Mouse (Mus musculus) cerebellum, adult (tissue): ENCODE measurements at regions not wholly inside any gene's neighbourhood (a gene's known extent, or its start where the extent isn't known, plus 50 kb on each side); places are given as distances from the start of the nearest gene placed in this dataset.

Experiments used
- ATAC-seq: cut with Nextera tagmentation; 2 replicates; pipeline ENCODE4 v1.9.2; 2017; ENCODE audit warnings: mild to moderate bottlenecking, moderate library complexity, mixed read lengths; ENCODE audit not compliant: insufficient number of reproducible peaks, low FRiP score, low TSS enrichment

GRCm38 (mm10) chr16:76530886-76531285, 157.3 kb upstream of the Nrip1 start:
- ATAC-seq = no peak

- ATAC-seq = no peak
Measured at GRCm38 (mm10) chr16:76529613-76530012, 156.0 kb upstream of the Nrip1 start.

- no peak for ATAC-seq
Measured at GRCm38 (mm10) chr16:76527106-76527949, 153.7 kb upstream of the Nrip1 start.

GRCm38 (mm10) chr16:76525563-76525962, 151.9 kb upstream of the Nrip1 start:
- ATAC-seq = no peak

GRCm38 (mm10) chr16:76524921-76525320, 151.3 kb upstream of the Nrip1 start:
- ATAC-seq = no peak

GRCm38 (mm10) chr16:76521142-76521541, 147.5 kb upstream of the Nrip1 start:
- no peak for ATAC-seq

GRCm38 (mm10) chr16:76520643-76520993, 147.0 kb upstream of the Nrip1 start:
- ATAC-seq = no peak

GRCm38 (mm10) chr16:76519911-76520642, 146.4 kb upstream of the Nrip1 start:
- no peak for ATAC-seq

GRCm38 (mm10) chr16:76510861-76511260, 137.2 kb upstream of the Nrip1 start:
- no peak for ATAC-seq

- ATAC-seq = no peak
Measured at GRCm38 (mm10) chr16:76509109-76509650, 135.6 kb upstream of the Nrip1 start.

- ATAC-seq = no peak
Measured at GRCm38 (mm10) chr16:76507191-76507746, 133.6 kb upstream of the Nrip1 start.

- no peak for ATAC-seq
Measured at GRCm38 (mm10) chr16:76506240-76506639, 132.6 kb upstream of the Nrip1 start.

GRCm38 (mm10) chr16:76499686-76500400, 126.2 kb upstream of the Nrip1 start:
- no peak; the same call in 1 of the 2 replicates for ATAC-seq

- no peak for ATAC-seq
Measured at GRCm38 (mm10) chr16:76498233-76498632, 124.6 kb upstream of the Nrip1 start.

- no peak for ATAC-seq
Measured at GRCm38 (mm10) chr16:76497041-76497808, 123.6 kb upstream of the Nrip1 start.

GRCm38 (mm10) chr16:76483419-76483818, 109.8 kb upstream of the Nrip1 start:
- ATAC-seq = no peak

GRCm38 (mm10) chr16:76481966-76482365, 108.3 kb upstream of the Nrip1 start:
- no peak for ATAC-seq

GRCm38 (mm10) chr16:76477474-76477873, 103.8 kb upstream of the Nrip1 start:
- no peak for ATAC-seq

- no peak for ATAC-seq
Measured at GRCm38 (mm10) chr16:76474481-76474880, 100.9 kb upstream of the Nrip1 start.

GRCm38 (mm10) chr16:76472386-76472785, 98.8 kb upstream of the Nrip1 start:
- ATAC-seq = no peak
